Mouse (Mus musculus) adrenal gland, adult (tissue): Measurements from ENCODE around the gene Tanc1.

ENCODE experiments used
- DNase-seq, 2 experiments: peaks; one replicate each; pipeline ENCODE4 v3.0.0; 2022 to 2023; ENCODE audit warnings: low spot score in 1 of 2; ENCODE audit not compliant: inconsistent age in 2 of 2

Gene Tanc1

DNA sequence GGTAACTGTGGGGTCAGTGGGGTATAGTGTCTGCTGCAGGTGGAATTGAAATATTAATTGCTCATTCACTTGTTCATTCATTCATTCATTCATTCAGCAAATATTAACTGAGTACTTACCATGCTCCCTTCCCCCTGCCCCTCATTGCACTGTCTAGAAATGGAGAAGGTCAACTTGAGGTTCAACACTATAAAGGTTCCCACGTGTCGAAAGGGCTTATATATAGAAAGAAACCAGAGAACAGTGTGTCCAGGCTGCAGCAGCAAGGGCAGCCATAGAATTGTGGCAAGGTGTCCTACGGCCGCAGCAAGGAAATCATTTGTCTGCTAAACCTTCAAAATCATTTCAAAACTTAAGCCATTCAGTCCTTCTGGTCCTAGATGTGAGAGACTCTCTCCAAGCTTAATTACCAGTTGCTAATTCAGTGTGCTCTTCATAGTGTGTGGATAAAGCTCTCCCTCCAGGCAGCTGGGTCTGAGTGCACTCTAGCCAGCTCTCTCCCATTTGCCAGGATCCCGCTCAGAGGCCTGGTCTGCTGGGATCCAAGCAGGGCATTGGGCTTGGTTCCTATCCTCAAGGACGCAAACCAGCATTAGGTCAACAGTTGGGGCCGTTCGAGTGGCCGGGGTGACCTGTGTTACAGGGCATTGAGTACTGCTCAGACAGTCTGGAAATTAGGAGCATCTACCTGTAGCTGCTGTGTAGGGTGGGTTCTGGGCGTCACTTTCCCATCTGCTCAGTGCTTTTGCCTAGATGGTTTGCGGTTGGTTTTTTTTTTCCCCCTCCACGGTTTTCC lies 172.2 kb downstream of the Tanc1 start:
- no peak for DNase-seq

DNA sequence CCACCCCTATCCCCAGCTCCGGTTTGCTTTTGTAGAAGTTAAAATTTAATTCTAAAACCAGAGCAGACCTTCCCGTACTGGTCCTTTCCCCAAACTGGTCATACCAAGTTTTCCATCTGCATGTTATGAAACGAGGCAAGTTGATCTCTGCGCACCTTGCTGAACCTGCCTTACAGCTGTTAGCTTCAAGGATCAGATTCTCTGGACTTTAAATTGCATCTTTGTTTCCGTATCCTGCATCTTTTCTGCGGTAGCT lies 172.7 kb downstream of the Tanc1 start:
- no peak for DNase-seq

DNA sequence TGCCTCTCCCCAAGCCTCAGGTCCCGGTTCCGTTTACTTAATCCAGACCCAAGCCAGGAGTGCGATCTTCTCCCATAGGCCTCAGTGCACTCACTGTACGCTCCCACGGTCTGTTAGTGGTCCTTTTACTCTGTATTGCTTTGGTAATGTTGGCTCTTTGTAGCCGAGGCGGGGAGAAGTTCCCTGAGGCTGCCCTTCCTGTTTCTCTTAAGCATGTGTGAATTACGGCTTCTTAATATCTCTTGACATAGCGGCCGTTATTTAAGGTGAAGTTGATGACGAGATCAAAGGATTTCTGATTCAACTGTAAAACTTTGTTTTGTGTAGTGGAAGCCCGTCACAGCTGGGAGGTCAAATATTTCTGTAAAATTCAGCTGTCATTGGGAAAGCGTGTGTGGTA lies 173.8 kb downstream of the Tanc1 start:
- DNase-seq: no peak

DNA sequence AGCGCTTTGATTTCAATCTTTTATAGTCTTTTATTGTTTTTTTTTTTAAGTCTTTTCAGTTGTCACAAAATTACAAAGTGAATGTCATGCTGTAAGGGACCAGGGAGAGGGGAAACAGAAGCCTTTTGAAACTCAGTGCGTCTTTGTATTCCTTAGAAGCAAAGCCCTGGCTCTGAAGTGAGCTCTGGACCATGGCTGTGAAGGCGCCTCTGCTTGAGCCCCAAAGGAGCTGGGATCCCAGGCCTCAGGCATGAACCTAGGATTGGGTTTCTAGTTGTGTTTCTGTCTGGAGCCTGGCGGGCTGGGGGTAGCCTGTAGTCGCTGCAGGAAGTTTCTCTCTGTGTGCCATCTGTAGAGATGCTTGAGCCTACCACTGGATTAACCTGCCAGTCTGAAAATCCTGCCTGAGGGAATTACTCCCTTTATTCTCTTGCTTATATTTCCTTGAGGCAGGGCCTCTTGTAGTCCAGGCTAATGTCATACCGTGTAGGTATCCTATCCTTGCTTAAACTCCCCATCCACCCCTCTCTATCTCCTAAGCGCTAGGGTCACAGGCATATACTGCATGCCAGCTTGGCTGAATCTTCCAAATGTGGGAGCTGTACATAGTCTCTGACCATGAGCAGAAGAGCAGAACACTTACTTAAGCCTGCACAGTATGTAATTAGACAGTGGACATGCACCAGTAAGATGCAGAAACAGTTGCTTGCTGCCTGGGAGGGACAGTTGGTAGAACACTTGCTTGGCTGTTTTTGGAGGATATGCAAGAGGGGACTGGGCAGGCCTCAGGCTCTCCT lies 177.1 kb downstream of the Tanc1 start:
- no peak for DNase-seq

DNA sequence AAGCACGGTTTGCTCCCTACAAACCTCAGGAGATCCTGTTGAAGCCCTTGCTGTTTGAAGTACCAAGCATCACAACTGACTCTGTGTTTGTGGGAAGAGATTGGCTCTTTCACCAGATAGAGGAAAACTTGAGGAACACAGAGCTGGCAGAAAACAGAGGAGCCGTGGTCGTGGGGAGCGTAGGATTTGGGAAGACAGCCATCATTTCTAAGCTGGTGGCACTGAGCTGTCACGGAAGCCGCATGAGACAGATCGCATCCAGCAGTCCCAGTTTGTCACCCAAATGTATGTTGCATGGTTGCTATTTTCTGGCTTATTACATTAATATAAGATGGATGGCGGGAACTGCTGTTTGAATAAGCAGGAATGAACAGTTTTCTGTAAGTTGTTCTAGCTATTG lies 179.8 kb downstream of the Tanc1 start:
- DNase-seq: no peak

DNA sequence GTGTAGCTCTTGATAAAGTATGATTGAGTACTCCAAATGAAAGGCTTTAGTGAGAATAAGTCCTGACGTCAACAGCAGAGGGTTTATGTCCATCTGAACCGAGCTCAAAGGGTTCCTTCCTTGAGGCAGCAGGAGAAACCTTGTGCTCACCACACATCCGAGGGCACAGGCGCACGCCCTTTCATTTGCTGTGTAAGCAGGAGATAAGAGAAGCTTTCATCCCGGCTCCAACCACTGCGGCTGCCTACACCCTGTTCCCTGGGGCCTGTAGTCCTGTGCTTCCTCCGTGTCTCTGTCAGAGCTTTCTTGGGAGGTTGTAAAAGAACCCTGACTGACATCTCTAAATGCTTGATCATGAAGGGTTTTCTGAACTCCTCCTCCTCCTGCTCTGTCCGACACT lies 181.5 kb downstream of the Tanc1 start:
- DNase-seq: no peak

DNA sequence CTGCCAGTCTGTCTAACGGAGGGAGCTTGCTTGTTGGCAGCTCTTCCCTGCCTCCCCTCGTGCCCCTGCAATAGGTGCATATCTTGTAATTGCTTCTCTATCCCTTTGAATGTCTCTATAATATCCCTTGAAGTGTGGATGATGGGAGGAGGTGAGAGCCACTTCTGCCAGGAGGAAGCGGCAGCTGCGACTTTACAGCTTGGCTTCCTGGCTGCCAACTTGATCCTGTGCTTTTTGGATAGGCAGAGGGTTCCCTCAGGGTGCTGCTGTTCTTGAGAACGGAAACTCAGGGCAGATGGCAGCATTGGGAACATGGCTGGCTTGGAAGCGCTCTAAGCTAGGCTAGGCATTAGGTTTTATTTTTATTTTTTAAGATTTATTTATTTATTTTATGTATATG lies 183.0 kb downstream of the Tanc1 start:
- no peak for DNase-seq

DNA sequence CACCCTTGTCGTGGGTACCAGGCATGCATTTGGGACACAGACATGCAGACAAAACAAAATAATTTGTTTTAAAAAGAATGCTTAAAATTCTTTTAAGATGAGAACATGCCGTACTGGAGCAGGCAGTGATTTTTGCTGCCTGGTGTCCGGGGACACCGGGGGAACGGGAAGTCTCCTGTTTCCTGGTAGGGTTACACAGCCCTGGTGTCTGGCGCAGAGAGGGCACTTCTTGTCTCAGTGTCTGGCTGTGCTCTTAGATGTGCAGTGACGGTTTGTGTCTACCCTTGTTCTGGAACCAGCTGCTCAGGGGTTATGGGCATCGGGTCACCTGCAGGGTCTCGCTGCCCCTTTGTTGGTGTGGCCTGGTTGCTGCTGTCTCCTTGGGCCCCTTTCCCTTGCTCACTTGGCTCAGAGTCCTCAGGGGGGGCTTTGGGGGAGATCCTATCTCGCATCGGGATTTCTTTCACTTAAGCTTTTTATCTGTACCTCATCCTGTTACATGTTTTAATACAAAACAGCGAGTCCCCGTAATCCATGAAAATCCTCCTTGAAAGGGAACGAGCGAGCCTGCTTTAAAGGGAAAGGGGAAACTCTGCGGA lies 187.2 kb downstream of the Tanc1 start:
- DNase-seq: peak; percentile 27 to 52

DNA sequence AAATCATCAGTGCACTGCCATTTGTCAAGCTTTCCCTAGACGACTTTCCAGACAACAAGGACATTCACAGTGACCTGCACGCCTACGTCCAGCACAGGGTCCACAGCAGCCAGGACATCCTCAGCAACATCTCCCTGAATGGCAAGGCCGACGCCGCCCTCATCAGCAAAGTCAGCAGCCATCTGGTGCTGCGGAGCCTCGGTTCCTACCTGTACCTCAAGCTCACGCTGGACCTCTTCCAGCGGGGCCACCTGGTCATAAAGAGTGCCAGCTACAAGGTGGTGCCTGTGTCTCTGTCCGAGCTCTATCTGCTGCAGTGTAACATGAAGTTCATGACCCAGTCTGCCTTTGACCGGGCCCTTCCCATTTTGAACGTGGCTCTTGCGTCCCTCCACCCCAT lies 187.7 kb downstream of the Tanc1 start:
- DNase-seq: peak in 1 of 2 experiments; percentile 37

DNA sequence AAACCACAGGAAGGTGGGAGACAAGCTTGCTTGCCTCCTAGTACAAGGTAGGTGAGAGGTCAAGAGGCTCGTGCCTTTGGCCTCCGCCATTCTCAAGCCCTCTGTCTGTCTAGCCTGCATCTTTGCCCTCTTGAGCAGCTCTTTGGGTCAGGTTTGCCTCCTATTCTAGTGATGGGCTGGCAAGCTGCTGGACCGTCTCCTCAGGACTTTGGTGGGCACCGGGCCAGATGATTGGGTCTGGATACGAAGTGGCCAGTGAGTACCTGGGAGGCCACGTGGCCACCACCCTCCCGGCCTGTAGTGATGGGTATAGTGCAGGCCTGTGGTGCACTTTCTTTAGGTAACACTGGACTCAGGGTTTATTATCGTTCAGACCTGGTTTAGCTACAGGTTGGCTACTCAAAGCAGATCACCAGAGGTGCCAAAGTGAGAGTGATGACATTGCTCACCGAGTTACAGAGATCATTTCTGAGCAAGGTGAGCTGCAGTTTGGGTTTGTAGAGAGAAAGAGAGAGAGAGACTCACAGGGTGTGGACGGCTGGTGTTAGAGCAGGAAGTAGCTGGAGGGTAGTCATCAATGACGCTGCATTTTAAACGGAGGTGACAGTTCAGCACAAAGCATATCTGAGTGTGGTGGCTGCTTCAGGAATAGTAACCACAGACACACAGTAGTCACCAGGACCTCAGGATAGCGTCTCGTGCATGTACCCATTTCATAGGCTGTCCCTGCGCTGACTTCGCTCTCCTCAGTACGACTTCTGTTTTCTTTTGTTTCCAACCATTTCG lies 188.8 kb downstream of the Tanc1 start:
- DNase-seq: no peak

DNA sequence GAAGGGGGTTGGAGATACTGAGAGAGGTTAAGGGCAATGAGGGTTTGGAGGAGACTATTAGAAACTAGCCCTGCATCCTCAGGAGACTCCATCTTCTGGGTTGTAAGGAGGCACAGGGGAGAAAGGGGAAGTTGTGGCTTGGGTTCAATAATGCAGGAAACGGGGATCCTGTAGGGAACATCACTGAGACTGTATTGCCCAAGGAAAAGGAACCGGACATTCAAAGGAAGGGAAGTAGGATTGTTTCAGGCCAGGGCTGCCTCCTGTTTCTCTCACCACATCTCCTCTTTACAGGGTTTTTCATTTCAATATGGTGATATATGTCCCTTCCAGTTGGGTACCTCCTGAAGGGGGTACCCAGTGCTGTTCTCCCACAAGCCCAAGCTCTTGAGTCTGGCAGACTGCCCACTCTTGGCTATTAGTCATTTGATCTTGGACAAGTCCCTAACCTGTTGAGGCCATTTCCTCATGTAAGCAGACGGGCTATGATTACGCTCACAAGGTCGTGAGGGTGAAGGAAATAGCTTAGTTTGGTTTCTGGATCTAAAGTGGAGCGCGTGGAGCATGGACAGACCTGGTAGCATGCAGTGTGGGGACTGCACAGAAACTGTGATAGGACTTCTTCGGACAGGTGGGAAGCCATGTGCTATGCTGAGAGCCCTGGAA lies 191.0 kb downstream of the Tanc1 start:
- DNase-seq: peak; percentile 18 to 76

DNA sequence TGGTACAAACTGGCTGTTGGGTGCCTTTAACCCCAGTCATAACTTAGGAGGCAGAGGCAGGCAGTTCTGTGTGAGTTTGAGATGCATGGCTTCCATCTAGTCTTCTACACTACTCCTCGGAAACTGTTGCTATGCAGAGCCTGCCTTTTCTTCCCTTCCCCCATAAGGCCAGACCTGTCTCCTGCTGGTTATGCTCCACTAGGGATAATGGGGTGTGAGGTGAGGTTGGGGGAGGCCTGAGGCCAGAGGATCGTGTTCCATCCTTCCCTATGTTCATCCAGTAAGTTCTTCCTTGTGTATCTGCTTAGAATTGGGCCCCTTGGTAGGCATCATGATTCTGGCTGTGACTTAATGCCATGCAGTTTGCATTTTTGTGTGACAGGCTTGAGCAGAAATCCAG lies 193.8 kb downstream of the Tanc1 start:
- DNase-seq: no peak

DNA sequence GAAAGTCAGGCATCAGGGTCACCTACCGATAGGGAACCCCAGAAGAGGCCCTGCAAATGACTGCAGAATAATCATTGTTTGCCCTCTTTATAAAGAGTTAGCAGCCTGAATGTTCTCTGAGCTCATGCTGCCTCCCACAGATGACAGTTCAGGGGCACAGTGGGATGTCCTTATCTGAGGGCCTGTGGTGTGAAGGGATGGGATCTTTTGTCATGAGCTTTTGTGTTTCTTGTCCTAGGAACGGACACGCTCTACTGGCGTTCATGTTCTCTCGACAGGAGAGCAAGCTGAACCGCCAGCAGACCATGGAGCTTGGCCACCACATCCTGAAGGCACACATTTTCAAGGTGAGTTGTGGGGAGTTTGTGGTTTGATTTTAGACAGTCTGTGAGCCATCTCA lies 194.2 kb downstream of the Tanc1 start:
- no peak for DNase-seq

DNA sequence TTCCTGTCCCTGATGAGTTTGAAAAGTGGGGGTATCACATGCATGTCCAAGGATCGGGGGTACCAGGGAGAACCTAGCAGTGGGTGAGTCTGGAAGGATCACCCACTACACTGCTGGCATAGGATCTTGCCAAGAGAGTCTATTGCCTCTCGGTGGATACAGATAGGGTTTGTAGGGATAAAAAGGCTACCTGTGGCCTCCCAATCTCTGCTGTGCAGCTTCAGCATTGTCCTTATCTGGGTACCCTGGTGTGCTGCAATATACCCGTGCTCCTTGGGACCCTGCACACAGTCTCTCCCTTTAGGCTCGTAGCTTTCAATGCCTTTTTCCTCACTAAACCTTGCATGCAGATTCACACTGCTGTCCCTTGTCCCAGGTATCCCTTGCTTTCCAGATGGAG lies 196.8 kb downstream of the Tanc1 start:
- no peak for DNase-seq

DNA sequence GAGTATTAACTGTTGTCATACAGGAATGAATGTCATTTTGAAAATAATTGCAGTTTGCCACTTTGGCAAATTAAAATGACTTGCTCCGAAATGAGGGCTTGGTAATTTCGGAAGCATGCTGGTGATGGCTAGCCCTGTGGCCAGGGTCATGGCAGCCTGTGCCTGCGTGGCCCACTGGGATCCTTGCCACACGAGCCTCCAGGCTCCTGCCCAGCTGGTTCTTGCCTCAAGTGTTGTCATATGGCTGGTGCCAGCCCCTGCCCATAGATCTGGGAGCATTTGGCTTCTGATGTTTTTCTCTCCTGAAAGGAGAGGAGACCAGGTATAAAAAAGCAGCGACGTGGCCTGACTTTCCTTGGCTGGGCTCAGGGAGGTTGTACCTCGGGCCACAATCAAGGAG lies 198.2 kb downstream of the Tanc1 start:
- DNase-seq: peak in 1 of 2 experiments; percentile 53

DNA sequence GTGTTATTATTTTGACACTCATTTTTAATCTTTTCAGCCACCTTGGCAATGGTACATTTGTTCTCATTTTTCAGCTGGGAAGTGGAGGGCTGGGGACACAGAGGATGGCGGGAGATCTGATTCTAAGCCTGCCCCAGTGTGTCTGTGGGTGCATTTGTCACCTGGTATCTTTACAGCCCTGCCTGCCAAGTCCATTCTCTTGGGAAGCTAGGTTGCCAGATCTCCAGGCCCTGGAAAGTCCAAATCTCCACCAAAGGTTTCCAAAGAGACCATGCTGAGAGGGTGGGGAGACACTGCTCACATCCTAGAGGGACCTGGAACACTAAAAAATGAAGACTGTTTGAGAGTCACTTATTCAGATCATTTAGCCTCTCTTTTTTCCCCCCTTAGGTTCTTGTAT lies 199.4 kb downstream of the Tanc1 start:
- peak in 1 of 2 experiments; percentile 41 for DNase-seq

DNA sequence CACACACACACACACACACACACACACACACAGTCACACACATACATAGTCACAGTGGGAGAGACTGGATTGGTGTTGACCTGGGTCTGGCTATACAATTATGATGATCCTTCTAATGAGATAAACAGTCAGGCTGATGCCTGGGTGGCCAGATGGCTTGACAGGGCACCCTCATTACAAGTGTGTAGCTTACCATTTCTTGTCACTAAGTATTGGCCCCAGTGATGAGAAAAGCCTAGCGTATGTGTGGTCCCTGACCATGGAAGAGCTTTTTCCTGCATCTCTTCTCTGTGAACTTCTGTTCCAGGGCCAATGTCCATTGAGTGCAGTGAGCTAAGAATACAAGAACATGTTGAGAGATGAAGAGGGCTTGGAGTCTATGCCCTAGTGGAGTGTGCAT lies 200.8 kb downstream of the Tanc1 start:
- DNase-seq: no peak

DNA sequence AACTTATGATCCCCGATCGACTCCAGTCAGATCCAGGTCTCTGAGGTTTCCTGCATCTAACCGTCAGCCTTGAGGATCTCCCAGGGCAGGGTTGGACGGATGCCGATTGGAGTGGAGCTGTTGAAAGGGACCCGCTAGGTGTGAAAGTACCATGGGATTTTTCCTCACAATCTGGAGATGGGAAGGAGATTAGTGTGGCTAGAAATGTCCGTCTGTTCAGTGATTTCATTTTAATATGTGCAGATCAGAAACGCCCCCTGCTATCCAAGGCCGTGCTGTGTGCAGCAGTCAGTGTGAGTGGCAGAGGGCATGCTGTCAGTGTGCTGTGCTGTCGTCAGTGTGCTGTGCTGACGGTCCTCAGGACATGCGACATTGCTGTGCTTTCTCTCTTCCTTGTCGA lies 201.6 kb downstream of the Tanc1 start:
- DNase-seq: peak in 1 of 2 experiments; percentile 55

DNA sequence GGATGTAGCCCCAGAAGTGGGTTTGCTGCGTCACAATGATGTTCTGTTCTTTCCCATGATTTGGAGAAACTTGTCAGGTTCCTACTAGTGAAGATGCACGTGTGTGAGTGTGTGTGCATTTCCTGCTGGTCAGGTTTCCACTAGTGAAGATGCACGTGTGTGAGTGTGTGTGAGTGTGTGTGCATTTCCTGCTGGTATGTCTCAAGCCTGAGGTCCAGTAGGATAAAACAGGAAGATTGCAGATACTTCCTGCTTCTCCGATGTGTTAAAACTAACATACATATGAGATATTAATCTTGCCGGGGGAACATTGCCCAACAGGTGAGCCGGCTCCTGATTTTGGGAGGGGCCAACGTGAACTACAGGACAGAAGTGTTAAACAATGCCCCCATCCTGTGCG lies 203.2 kb downstream of the Tanc1 start:
- no peak for DNase-seq

DNA sequence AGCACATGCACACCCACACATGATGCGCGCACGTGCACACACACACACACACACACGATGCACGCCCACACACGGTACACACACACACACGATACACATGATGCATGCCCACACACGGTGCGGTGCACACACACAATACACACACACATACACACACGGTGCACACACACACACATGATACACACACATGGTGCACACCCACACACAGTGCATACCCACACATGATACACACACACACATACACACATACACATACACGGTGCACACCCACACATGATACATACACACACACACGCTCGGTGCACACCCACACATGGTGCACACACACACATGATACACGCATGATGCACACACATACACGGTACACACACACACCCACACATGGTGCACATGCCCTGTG lies 206.8 kb downstream of the Tanc1 start:
- no peak for DNase-seq

DNA sequence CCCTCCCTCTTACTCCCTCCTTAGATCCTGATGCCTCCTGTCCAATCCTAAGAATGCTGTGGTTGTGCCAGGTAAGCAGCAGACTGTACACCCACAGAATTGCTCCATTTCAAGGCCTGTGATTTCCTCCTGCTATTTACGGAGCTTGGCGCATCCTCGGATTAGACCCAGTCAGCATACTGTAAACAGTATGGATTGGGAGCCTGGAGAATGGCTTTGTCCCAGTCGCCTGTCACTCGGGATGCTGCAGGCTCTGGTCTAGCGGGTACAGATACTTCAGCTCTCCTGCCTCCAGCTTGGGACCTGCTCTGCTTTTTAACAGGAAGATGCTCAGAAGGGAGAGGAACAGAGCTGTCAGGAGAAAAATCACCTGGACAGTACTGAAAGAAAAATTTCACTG lies 207.6 kb downstream of the Tanc1 start:
- DNase-seq: no peak
